Mouse (Mus musculus) heart, embryonic 11.5 days (tissue): Measurements from ENCODE around the gene Ifit1bl1. TPM values are rescaled to one million over a fixed set of nuclear protein-coding genes. Genes with fewer than 3 reads are reported as not detected.
A peak's percentile ranks its signal among the peaks of the same experiment; 100 is the strongest.

Experiments
- ATAC-seq: fragments of 200-750 bp; cut with Nextera tagmentation; replicated peaks from 2 replicates; pipeline ENCODE4 v1.8.0; 2017; ENCODE audit warnings: moderate library complexity; ENCODE audit not compliant: insufficient number of reproducible peaks, low FRiP score, low TSS enrichment
- H3K27ac ChIP-seq: fragments of 300-500 bp; sonication (generic); 2 replicates; pipeline ENCODE4 v1.5.1; 2014; ENCODE audit warnings: mild to moderate bottlenecking, low read depth, low read length
- H3K27me3 ChIP-seq: fragments of 300-500 bp; sonication (generic); 2 replicates; pipeline ENCODE4 v1.6.1; 2014; ENCODE audit warnings: mild to moderate bottlenecking, low read length, mixed read lengths; ENCODE audit not compliant: control insufficient read depth, insufficient read depth
- H3K36me3 ChIP-seq: fragments of 300-500 bp; sonication (generic); 2 replicates; pipeline ENCODE4 v1.6.1; 2014; ENCODE audit warnings: mild to moderate bottlenecking, low read length, moderate library complexity, mixed read lengths; ENCODE audit not compliant: control insufficient read depth, insufficient read depth
- H3K4me1 ChIP-seq: fragments of 300-500 bp; sonication (generic); 2 replicates; pipeline ENCODE4 v1.6.1; 2014; ENCODE audit warnings: low read length; ENCODE audit not compliant: control insufficient read depth, insufficient read depth
- H3K4me2 ChIP-seq: fragments of 300-500 bp; sonication (generic); 2 replicates; pipeline ENCODE4 v1.6.1; 2014; ENCODE audit warnings: mild to moderate bottlenecking, moderate library complexity
- H3K4me3 ChIP-seq: fragments of 300-500 bp; sonication (generic); 2 replicates; pipeline ENCODE4 v1.5.1; 2014; ENCODE audit warnings: low read depth, low read length
- H3K9ac ChIP-seq: fragments of 300-500 bp; sonication (generic); 2 replicates; pipeline ENCODE4 v1.6.1; 2014; ENCODE audit warnings: mild to moderate bottlenecking, low read depth, low read length, moderate library complexity
- H3K9me3 ChIP-seq: fragments of 300-500 bp; sonication (generic); replicated peaks from 2 replicates; pipeline ENCODE4 v1.6.1; 2016; ENCODE audit warnings: low read length; ENCODE audit not compliant: control insufficient read depth
- WGBS: fragments of 180-500 bp; shearing (Covaris S2); extraction: QIAGEN DNeasy Blood & Tissue Kit; methylation state at CpG from one replicate; pipeline ENCODE4 v1.1.7; 2014; ENCODE audit not compliant: insufficient replicate concordance; 5-methylcytosine and 5-hydroxymethylcytosine counted together
- polyA plus RNA-seq: library from polyadenylated mRNA; unstranded; fragments of >200 nt; fragmentation: Nextera tagmentation; extraction: Ambion mirVana; gene quantifications from 2 replicates; pipeline ENCODE4 v1.2.1, GENCODE M21; 2014

Gene Ifit1bl1
- polyA plus RNA-seq, 1 experiment from 2014 or later = 1.5 TPM

GRCm38 (mm10) chr19:34562556-34562955 lies 39.2 kb downstream of the Ifit1bl1 start:
- H3K4me2 ChIP-seq = no peak overlapping the region
- H3K4me1 ChIP-seq = no peaks in the 10 kb centered on the region
- H3K27me3 ChIP-seq = no peaks in the 10 kb centered on the region
- no peaks in the 10 kb centered on the region for H3K9me3 ChIP-seq
- no peak overlapping the region for H3K27ac ChIP-seq
- H3K4me3 ChIP-seq = no peak overlapping the region
- no peak overlapping the region for H3K9ac ChIP-seq
- no peak for ATAC-seq
- H3K36me3 ChIP-seq = no peaks in the 10 kb centered on the region

GRCm38 (mm10) chr19:34556621-34557020 lies 45.1 kb downstream of the Ifit1bl1 start:
- 69% methylated on average over 3 of the region's 3 CpGs for WGBS

GRCm38 (mm10) chr19:34554061-34554460 lies 47.7 kb downstream of the Ifit1bl1 start:
- no peak for ATAC-seq
- no peaks in the 10 kb centered on the region for H3K27me3 ChIP-seq
- no peak overlapping the region for H3K9ac ChIP-seq
- H3K4me1 ChIP-seq = peaks cover 14% of the 10 kb centered on the region; the same call in 1 of the 2 replicates
- H3K36me3 ChIP-seq = no peaks in the 10 kb centered on the region
- H3K9me3 ChIP-seq = no peaks in the 10 kb centered on the region
- H3K4me3 ChIP-seq = no peak overlapping the region
- H3K4me2 ChIP-seq = no peak overlapping the region
- H3K27ac ChIP-seq = no peak overlapping the region

More at GRCm38 (mm10) chr19:34556621-34557020, 45.1 kb downstream of the Ifit1bl1 start:
- H3K9ac ChIP-seq = no peak overlapping the region
- no peaks in the 10 kb centered on the region for H3K9me3 ChIP-seq
- no peak overlapping the region for H3K27ac ChIP-seq
- no peak overlapping the region for H3K4me2 ChIP-seq
- peaks cover 14% of the 10 kb centered on the region; the same call in 1 of the 2 replicates for H3K4me1 ChIP-seq
- no peak overlapping the region for H3K4me3 ChIP-seq
- H3K36me3 ChIP-seq = no peaks in the 10 kb centered on the region
- no peak for ATAC-seq
- H3K27me3 ChIP-seq = no peaks in the 10 kb centered on the region

- Histone ChIP-seq H3K4me1 (peaks cover 14% of the 10 kb centered on the region; the same call in 1 of the 2 replicates), H3K27ac (no peak overlapping the region), H3K9me3 (no peaks in the 10 kb centered on the region), H3K4me2 (peak overlapping the region; percentile 1; the same call in 1 of the 2 replicates), H3K36me3 (no peaks in the 10 kb centered on the region), H3K4me3 (no peak overlapping the region), H3K9ac (no peak overlapping the region), H3K27me3 (no peaks in the 10 kb centered on the region)
- 59% methylated on average over 3 of the region's 3 CpGs for WGBS
- no peak for ATAC-seq
Measured at GRCm38 (mm10) chr19:34553522-34553921, 48.2 kb downstream of the Ifit1bl1 start.

- H3K9ac ChIP-seq = no peak overlapping the region
- 0 out of 2 replicates have a peak overlapping the region, but pooled peaks have one; percentile 41 for H3K27ac ChIP-seq
- no peaks in the 10 kb centered on the region for H3K27me3 ChIP-seq
- no peaks in the 10 kb centered on the region for H3K9me3 ChIP-seq
- peaks cover 14% of the 10 kb centered on the region; the same call in 1 of the 2 replicates for H3K4me1 ChIP-seq
- no peak for ATAC-seq
- H3K36me3 ChIP-seq = no peaks in the 10 kb centered on the region
- no peak overlapping the region for H3K4me3 ChIP-seq
- H3K4me2 ChIP-seq = peak overlapping the region; percentile 11; the same call in 1 of the 2 replicates
- WGBS = 47% methylated on average over 6 of the region's 6 CpGs
Measured at GRCm38 (mm10) chr19:34553021-34553420, 48.7 kb downstream of the Ifit1bl1 start.

- Histone ChIP-seq H3K27me3 (no peaks in the 10 kb centered on the region), H3K4me1 (peaks cover 14% of the 10 kb centered on the region; the same call in 1 of the 2 replicates), H3K9ac (no peak overlapping the region), H3K4me3 (no peak overlapping the region), H3K9me3 (no peaks in the 10 kb centered on the region), H3K27ac (peak overlapping the region; percentile 46), H3K4me2 (peak overlapping the region; percentile 35), H3K36me3 (no peaks in the 10 kb centered on the region)
- ATAC-seq = no peak
- WGBS = 53% methylated on average over 5 of the region's 5 CpGs
Measured at GRCm38 (mm10) chr19:34551981-34552380, 49.8 kb downstream of the Ifit1bl1 start.

GRCm38 (mm10) chr19:34550534-34551223 lies 51.1 kb downstream of the Ifit1bl1 start, which contains the start of gene Ifit2:
Gene Ifit2, plus strand, starts transcription at chr19:34550694.
- peak; percentile 85 for ATAC-seq
- Histone ChIP-seq H3K4me1 (peaks cover 14% of the 10 kb centered on the region; the same call in 1 of the 2 replicates), H3K27me3 (no peaks in the 10 kb centered on the region), H3K9me3 (no peaks in the 10 kb centered on the region), H3K4me2 (peak within 1 kb of the TSS; percentile 67), H3K36me3 (no peaks in the 10 kb centered on the region), H3K9ac (peak within 1 kb of the TSS; percentile 63), H3K27ac (peak within 1 kb of the TSS; percentile 46; the same call in 1 of the 2 replicates), H3K4me3 (peak within 1 kb of the TSS; percentile 51)
- WGBS = 2% methylated on average over 22 of the region's 22 CpGs

- Histone ChIP-seq H3K9ac (peak overlapping the region; percentile 63; the same call in 1 of the 2 replicates), H3K27me3 (no peaks in the 10 kb centered on the region), H3K4me3 (peak overlapping the region; percentile 51), H3K4me1 (peaks cover 14% of the 10 kb centered on the region; the same call in 1 of the 2 replicates), H3K36me3 (no peaks in the 10 kb centered on the region), H3K9me3 (no peaks in the 10 kb centered on the region), H3K4me2 (peak overlapping the region; percentile 67), H3K27ac (no peak overlapping the region; the same call in 1 of the 2 replicates)
- no peak for ATAC-seq
- 27% methylated on average over 4 of the region's 4 CpGs for WGBS
Measured at GRCm38 (mm10) chr19:34550205-34550533, 51.6 kb downstream of the Ifit1bl1 start.

GRCm38 (mm10) chr19:34547976-34548375 lies 53.8 kb downstream of the Ifit1bl1 start:
- H3K4me1 ChIP-seq = peaks cover 10% of the 10 kb centered on the region; the same call in 1 of the 2 replicates
- H3K9ac ChIP-seq = no peak overlapping the region
- 23% methylated on average over 7 of the region's 7 CpGs for WGBS
- H3K27ac ChIP-seq = no peak overlapping the region
- H3K36me3 ChIP-seq = no peaks in the 10 kb centered on the region
- H3K4me2 ChIP-seq = no peak overlapping the region
- no peak overlapping the region for H3K4me3 ChIP-seq
- H3K9me3 ChIP-seq = no peaks in the 10 kb centered on the region
- H3K27me3 ChIP-seq = no peaks in the 10 kb centered on the region
- no peak for ATAC-seq
